Mouse (Mus musculus) left cerebral cortex, postnatal 10 days (tissue): ENCODE data around the gene Abca2. TPM values are rescaled to one million over a fixed set of nuclear protein-coding genes. Genes with fewer than 3 reads are reported as not detected.

Experiments
- DNase-seq, 2 experiments: peaks; one replicate each; pipeline ENCODE4 v3.0.0; 2021 to 2022; ENCODE audit warnings: low spot score in 2 of 2, mixed read lengths in 1 of 2; ENCODE audit errors: extremely low spot score in 1 of 2
- intact Hi-C: fragments of 180-260 bp; cut with DNase I; formaldehyde crosslinking; loops from one replicate; pipeline ENCODE4 v1.15.1; 2025
- total RNA-seq, 2 experiments: library from RNA; stranded (reverse); gene quantifications; 2 replicates each; pipeline ENCODE4 v1.2.3; 2021

Abca2 gene
- total RNA-seq, 2 experiments from 2014 or later: 113 to 121 TPM

- intact Hi-C loops: no loop called here
- DNase-seq: no peak
These were observed 27.9 kb downstream of the Abca2 start, which contains the start of gene Clic3 for GRCm38 (mm10) chr2:25456205-25456953. TSS of gene Clic3 (plus strand) at chr2:25456838.

GRCm38 (mm10) chr2:25457022-25457896, 28.8 kb downstream of the Abca2 start:
- intact Hi-C loops: no loop called here

DNA sequence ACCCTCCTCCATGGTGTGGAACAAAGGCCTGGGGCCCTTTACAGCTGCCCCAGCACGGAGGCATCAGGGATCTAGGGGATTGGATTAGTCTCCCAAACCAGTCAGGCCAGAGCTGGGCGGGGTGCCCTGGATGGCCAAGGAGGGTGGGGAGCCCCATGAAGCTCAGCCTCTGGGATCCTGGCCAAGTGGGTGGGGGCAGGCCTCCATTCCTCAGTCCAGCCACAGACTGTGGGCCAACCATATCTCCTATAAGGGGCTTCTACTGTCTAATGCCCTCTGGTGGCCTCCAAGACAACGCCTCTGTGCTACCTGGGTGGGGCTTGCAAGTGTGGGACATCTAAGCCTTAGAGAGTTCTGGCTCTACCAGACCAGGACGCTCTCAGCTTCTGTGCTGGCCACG, 30.4 kb downstream of the Abca2 start:
- intact Hi-C loops: no loop called here
- peak in 1 of 2 experiments; percentile 72 for DNase-seq

More at GRCm38 (mm10) chr2:25457022-25457896, 28.8 kb downstream of the Abca2 start:
- no peak for DNase-seq

DNA sequence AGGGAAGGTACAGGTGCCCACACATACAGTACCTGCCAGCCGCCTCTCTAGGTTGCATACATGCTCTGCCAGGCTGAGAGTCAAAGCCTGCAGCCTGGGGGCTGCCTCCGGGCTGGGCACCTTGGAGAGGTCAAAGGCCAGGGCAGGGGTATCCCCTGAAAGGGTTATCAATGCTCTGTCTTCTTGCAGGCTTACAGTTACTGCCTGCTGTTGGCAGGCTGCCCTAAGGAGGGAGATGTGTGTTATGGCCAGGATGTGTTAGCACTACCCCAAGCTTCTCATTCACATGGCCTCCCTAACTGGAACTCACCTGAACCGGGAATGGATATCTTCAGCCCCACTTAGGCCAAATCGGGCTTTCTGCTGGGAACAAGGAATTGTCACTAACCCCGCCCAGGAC, 31.6 kb downstream of the Abca2 start:
- DNase-seq: peak in 1 of 2 experiments; percentile 72
- intact Hi-C loops: no loop called here

DNA sequence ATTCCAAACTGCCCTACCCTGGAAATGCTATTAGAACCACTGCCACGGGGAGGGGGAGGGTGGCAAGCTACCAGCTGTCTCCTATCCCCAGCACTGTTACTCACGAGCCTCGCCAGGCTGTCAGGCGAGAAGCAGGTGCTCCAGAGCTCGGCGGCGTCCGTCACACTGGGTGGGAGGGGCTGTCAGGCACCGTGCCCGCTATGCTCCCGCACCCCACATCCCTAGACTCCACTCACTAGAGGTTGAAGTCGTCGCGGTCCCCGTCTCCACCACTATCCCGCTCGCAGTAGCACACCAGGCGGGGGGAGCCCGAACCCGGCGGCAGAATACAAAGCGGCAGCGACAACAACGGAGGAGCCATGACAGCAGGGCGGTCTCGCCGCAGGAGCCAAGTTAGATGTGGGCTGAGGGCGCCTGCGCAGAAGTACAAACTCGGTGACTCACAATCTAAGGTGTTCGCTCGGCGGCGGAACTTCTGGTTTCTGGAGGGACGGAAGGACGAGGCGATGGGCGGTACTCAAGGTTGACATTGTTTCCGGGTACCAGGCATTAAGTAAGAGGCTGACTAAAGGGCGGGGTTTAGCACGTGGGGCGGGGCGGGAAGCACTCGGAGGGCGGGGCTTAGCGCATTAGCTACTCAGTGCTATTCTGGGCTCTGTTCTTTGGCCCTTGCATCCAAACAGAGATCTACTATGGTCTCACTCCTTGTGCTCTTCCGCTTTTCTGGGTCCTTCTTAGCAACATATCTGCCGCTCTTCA, 32.2 kb downstream of the Abca2 start, which contains the start of gene Paxx:
Gene Paxx, minus strand, starts transcription at position 544 of the 759 bp plus-strand sequence.
- intact Hi-C loops: no loop called here

DNA sequence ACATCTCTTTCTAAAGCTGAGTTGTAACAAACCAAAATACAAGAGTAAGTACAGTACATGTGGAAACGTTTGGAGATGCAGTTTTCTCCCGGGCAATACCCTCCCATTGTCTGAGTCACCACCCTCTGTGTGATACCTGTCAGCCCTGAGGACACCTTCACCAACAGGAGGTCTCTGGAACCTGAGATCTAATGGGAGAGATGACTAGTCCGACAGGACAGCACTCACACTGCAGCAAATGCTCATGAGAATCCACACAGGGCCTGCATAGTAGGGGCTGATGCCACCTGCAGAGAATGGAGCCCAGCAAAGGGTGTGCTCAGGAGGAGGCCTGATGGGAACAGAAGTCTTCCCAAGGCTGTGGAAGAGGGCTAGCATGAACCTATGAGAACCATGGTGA, 32.9 kb downstream of the Abca2 start:
- no peak for DNase-seq
- intact Hi-C loops: no loop called here

More for the DNA sequence above, 32.2 kb downstream of the Abca2 start, which contains the start of gene Paxx:
- DNase-seq: peak; percentile 94 to 96

GRCm38 (mm10) chr2:25463630-25464029, 35.1 kb downstream of the Abca2 start:
- no peak for DNase-seq
- intact Hi-C loops: no loop called here

GRCm38 (mm10) chr2:25465256-25465655, 36.8 kb downstream of the Abca2 start:
- DNase-seq: no peak
- intact Hi-C loops: no loop called here

- intact Hi-C loops: no loop called here
These were observed 37.5 kb downstream of the Abca2 start for GRCm38 (mm10) chr2:25465816-25466635.

DNA sequence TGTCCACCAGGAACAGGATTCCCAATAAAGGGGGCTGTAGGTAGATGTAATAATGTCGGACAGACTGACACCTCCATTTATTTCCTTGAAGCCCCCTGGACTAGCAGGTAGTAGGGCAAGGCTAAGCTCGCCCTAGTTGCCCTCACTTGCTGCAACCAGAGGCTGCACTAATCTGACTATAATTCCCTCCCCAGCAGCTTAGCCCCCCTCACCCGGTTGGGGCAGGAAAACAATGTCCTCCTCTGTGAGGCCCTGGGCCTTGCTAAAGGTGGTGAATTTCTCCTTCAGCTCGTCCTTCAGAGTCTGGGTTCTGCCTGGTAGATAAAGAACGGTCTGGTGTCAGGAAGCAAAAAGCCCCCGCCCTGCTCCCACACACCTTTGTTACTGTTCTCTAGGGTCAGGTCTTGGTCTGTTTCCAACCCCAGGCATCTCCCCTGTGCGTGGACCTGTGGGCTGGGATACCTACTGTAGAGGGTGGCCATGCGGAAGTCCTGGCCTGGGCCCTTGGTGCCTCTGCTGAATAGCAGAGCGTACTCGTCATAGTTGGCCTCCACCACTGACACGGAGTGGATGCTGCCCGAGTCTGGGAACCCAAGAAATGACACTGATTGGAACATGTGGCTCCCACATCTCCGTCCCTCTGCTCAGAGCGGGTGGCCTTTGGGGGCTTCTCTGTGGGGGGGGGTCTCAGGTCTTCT, 39.3 kb downstream of the Abca2 start:
- no peak for DNase-seq
- intact Hi-C loops: no loop called here

More at GRCm38 (mm10) chr2:25465816-25466635, 37.5 kb downstream of the Abca2 start:
- no peak for DNase-seq

GRCm38 (mm10) chr2:25468962-25469915, 40.7 kb downstream of the Abca2 start:
- DNase-seq: peak in 1 of 2 experiments; percentile 73
- intact Hi-C loops: no loop called here

DNA sequence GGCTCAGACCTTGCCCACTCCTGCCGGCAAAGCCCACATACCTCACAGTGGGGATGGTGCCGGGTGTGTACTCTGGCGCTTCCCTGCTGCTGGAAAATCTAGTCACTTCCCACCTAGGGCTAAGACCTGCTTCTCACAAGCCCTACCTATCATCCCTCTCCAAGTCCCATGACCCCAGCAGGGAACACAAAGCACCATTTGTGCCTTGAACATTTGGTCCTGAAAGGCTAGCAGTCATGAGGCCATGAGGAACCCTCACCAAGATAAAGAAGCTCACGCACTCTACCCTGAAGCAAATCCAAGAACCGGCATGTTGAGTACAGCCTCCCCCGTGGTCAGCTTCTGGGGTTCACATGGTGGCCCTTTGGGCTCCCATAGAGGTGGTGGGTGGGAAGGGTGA, 41.5 kb downstream of the Abca2 start, which contains the start of gene Ptgds:
Gene Ptgds, minus strand, starts transcription at position 78 of the 400 bp plus-strand sequence.
- intact Hi-C loops: no loop called here
- no peak for DNase-seq

DNA sequence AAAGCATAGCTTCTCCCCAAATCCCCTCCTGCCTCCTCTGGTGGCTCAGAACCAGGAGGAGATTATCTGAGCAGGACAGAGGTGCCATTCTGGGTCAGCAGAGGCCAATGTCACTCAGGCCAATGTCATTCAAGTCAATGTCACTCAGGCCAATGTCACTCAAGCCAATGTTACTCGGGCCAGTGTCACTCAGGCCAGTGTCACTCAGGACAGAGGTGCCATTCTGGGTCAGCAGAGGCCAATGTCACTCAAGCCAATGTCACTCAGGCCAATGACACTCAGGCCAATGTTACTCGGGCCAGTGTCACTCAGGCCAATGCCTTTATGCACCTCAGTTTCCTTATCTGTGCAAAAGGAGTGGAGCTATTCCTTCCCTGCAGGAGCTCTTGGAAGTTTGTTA, 44.0 kb downstream of the Abca2 start:
- no peak for DNase-seq

GRCm38 (mm10) chr2:25477541-25477940, 49.0 kb downstream of the Abca2 start:
- no peak for DNase-seq
- intact Hi-C loops: no loop called here

More for the DNA sequence above, 44.0 kb downstream of the Abca2 start:
- intact Hi-C loops: no loop called here

GRCm38 (mm10) chr2:25477967-25478675, 49.6 kb downstream of the Abca2 start:
- no peak for DNase-seq
- intact Hi-C loops: no loop called here
